Mouse (Mus musculus) spleen, postnatal 36 days (tissue): Measurements from ENCODE around the gene Tef.
A peak's percentile ranks its signal among the peaks of the same experiment; 100 is the strongest.

Source experiments
- DNase-seq, 2 experiments: peaks; one replicate each; pipeline ENCODE4 v3.0.0; 2022; ENCODE audit warnings: low spot score in 2 of 2, mixed read lengths in 1 of 2

The Tef gene

DNA sequence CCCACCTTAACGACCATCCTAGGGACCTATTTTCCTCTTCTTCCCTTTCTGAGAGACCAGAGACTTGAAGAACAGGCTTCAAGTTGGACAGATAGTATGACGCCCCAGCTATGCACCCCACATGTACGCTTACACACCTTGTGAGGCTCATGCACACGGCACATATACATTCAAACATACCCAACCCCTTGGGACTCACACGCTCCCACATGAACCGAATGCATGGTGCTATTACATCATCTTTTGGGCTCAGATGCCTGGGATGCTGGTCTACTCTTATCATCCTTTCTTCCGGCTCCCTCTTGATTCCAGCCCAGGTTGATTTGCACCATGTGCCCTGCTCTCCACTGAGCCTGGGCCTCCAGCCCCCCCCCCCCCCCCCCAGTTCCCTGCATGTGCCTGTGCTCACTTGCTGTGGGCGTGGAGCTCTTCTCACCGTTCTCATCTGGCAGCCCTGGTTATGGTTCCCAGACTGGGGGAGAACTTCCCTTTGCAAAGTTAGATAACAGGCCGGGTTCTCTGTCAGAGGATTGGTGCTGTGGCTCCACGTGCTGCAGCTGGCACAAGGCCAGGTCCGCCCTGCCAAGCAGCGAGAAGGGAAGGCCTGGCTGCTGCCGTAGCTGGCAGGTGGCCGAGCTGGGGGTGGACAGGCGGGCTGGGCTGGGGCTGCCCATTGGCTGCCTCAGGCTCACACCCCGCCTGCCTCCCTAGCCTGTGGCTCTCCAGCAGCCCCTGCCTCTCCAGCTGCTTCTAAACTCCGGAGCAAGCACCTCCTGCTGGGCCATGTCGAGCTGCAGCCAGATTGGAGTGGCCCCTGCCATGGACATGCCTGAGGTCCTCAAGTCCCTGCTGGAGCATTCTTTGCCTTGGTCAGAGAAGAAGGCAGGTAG lies at the start of gene Tef:
Gene Tef (plus strand): TSS at position 421 of the 890 bp plus-strand sequence.
- peak; percentile 90 to 93 for DNase-seq

DNA sequence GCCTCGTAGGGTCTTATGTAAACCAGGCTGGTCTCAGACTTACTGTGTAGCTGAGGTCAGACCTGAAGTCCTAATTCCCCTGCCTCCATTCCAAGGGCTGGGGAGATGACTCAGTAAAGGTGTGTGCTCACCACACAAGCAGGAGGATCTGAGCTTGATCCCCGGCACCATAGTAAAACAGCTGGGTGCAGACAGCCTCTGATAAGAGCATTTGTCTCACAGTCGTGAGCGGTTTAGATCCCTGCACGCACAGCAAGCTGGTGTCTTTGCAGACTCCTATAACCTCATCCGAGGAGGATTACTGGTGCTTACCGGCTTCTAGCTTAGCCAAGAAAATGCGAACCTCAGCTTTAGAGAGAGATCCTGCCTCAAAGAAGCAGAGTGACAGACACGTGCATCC lies 48.6 kb upstream of the Tef start:
- DNase-seq: no peak

DNA sequence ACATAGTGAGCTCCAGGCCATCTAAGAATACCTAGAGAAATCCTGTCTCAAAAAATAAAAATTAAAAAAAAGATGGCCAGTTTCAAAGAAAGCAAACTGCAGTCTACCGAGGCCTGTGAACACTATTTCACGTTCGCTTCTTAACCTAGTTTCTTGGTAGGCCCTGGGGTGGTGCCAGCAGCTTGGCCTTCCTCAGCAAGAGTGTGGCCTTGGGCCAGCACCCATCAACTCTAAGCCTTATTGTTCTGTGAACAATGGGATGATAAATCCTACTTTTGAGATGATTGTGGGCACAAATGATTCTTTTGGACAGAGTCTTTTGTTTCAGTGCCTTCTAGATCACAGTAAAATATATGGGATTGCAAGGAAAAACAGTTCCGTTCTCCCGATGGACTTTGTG lies 43.5 kb upstream of the Tef start:
- no peak for DNase-seq

DNA sequence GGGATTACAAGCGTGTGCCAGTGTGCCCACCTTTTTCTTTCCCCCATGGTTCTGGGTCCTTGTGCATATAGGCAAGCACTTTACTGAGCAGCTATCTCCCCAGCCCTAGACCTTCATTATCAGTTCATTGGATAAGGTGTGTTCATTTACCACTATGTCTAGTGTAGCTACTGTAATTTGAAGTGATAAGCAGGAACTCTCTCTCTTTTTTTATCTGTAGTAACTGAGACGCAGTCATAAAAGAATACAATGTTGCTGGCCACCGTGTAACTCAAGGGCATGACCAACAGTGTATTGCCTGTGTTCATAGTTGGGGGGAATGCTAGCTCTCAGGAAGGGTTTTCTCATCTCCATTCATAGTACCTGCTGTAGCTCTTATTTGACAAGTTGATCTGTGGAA lies 42.7 kb upstream of the Tef start:
- no peak for DNase-seq

DNA sequence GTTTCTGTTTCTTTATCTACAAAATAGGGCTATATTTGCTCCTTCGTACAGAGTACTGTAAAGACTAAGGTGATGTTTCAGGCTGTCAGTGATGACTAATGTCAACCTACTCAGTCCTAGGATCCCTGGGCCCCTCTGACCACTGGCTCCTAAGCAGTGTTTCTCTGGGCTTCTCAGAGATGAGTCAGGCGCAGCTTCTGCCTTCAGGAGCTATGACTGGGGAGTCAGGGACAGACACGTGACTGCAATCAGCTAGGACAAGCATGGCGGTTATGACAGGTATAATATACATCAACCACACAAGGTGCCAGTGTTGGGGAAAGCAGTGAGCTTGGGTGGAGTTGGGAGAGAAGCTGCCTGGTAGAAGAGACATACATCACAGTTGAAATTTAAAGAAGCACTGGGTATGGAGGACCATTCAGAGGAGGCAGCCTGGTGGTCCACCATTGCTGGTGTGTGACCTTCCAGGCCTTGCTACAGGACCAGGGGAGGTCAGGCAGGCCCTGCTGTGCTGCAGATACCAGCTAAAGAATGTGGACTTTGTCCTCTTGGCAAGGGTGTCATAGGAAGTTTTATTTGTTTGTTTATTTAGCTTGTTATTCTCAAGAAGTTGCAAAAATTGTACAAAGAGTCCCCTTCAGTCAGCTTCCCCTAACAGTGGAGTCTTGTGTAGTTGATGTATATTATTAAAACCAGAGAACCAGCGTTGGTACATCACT lies 41.7 kb upstream of the Tef start:
- DNase-seq: no peak

DNA sequence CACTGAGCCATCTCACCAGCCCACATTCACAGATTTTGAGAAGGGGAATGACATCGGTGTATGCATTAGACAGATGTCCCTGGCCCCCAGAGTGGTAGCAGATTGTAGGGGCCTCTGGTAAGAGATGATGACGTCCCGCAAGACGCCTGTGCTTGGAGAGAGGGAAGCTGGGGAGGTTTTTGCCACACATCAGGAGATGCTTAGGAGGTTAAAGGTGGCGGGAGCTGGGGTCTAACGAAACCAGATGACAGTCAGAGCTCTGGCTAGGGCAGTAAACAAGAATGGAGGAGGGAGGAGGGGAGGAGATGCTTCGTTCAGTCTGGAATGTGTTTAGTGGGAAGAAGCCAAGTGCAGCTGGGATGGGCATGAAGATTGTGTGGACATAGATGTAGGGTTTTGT lies 40.8 kb upstream of the Tef start:
- no peak for DNase-seq

DNA sequence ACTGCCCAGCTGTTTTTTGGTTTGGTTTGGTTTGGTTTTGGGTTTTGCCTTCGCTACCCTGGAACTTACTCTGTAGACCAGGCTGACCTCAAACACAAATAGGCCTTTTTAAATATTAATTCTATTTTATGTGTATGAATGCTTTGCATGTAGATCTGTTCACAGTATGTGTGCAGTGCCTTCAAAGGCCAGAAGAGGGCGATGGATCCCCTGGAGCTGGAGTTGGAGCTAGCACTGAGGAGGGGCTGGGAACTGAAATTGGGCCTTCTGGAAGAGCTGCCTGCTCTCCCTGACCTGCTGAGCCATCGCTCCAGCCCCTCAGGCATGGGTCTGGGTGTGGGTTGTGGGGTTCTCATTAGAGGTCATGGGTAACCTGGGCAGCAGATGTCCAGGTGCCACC lies 40.3 kb upstream of the Tef start:
- no peak for DNase-seq

DNA sequence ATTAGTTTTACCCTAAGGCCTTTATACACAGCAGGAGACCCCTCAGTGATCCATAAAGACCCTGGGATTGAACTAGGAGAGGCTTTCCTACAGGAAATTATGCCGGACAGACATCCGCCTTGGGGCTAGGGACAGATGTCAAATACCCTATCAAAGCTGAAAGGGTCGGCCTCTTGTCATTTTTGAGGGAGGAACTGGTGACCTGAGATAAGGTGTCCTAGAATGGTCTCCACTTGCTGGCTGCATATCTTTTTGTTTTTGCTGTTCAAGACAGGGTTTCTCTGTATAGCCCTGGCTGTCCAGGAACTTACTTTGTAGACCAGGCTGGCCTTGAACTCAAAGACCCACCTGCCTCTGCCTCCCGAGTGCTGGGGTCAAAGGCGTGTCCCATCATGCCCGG lies 37.6 kb upstream of the Tef start:
- peak in 1 of 2 experiments; percentile 16 for DNase-seq

DNA sequence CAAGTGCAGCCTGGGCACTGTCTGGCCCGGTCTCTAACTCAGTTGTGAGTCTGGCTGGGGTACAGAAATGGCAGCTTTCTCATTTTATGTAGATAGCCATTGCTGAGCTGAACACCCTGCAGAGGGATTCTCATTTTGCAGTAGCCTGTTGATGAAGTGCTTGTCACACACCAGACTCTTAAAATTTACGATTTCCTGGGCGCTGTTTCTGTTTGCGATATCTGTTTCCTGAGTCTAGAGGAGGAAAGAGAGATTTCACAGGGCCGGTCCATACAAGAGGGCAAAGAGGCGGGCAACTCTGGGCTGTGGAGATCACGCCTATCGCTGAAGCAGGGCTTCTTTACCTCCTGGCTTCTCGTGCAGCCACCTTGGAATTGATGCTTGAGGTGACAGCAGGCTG lies 36.6 kb upstream of the Tef start:
- DNase-seq: no peak

DNA sequence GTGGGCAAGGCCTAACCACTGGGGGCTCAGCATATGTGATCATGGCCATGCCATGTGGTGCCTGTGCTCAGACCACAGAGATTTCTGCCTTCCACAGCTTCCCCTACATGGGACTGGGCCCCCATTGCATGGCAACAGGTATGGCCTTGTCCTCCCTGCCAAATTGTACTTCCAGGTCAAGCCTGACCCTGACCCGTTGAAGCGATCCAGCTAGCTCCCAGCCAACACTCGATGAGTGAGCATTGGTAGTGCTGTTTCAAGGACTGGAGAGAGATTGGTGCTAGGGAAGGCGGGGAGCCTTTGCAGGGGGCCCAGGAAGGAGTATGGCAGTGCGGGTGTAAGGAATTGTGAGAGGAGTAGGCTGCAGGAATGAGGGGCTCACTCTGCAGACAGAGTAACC lies 35.8 kb upstream of the Tef start:
- no peak for DNase-seq

DNA sequence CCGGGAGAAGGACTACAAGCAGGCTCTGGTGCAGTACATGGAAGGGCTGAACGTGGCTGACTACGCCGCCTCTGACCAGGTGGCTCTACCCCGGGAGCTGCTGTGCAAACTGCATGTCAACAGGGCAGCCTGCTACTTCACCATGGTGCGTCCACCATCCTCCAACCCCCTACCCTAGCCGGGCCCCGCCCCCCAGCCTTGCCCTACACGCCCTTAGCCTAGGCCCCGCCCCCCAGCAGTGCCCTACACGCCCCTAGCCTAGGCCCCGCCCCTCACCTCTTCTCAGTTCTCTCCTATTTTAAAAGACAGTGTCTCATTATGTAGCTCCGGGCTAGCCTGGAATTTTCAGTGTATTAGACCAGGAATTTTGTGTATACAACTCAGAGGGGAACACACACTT lies 33.2 kb upstream of the Tef start:
- DNase-seq: no peak

DNA sequence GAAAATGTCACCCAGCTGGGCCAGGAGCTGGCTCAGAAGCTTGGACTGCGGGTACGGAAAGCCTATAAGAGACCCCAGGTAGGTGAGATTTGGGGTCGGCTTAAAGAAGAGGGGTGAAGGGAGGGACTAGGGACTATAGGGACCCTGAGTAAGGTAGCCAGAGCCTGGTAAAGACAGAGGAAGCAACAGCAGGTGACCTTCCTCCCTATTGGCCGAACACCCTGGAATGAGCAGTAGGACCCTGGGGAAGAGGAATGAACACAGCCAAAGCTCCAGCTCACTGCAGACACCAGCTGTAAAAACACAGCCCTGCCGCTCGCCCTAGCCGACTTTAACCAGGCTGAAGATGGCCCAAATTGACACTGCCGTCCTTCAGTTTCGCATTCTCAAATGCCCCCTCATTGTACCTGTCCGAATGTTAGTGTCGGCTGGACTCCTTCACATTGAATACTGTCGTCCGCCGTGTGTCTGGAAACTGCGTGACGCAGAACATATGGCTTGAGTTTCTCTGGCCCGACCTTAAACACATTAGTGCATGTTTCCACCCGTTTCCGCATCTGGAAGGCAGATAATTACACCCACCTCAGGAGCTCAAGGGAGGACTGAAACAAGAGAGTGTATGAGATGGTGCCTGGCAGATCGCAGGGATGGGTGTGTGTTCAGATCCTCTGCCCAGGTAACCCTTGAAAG lies 29.6 kb upstream of the Tef start:
- no peak for DNase-seq

DNA sequence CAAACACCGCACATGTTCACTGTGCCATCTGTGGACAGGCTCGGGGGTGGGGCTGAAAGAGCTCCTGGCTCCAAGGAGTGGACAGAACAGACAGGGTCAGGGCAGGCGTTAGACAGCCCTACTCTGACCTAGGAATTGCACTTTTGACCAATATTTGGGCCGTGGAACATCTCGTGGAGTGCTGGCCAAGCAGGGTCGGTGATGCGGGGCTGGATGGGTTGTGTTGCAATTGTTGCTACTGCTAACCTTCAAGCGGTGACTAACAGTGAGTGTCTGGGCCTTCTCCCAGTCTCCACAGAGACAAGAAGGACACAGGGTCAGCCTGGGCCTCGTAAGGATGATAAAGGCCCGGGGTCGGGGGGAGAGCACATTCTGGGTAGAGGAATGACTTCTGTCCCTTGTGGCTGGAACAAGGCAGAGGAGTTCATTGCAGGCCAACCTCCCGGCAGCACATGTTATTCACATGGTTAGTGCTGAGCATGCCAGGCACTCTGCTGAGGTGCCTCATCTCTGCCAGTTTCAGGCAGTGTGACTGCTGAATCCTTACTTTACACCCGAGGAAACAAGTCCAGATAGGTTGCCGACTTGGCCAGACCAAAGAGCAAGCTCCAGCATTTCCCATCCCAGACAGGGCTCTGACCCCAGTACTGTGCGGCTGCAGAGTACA lies 27.6 kb upstream of the Tef start:
- no peak for DNase-seq

DNA sequence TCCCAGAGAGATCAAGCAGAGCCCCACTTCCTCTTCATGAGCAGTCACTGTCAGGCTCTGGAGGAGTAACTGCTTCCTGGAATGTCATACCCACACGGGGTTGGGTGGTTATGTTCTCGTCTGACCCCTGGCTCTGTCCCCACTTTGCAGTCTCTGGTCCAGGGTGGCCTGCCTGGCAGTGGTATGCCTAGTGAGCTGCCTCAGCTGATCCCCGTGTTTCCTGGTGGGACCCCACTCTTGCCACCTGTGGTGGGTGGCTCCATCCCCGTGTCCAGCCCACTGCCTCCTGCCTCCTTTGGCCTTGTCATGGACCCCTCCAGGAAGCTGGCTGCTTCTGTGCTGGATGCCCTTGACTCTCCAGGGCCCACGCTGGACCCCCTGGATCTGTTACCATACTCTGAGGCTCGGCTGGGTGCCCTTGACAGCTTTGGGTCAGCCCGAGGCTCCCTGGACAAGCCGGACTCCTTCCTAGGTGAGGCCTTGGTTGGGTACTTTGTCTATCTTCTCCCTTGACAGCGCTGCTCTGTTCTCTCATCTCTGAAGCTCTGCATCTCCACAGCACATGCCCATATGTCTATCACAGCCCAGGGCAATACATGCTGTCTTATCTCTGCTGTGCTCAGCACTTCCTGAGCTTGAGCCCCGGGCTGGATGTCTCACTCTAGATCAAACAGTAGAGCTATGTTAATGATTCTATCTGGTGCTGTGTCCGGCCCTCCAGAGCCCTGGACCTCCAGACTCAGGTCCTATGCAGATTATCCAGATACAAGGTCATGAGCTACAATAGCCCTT lies 25.4 kb upstream of the Tef start:
- no peak for DNase-seq

DNA sequence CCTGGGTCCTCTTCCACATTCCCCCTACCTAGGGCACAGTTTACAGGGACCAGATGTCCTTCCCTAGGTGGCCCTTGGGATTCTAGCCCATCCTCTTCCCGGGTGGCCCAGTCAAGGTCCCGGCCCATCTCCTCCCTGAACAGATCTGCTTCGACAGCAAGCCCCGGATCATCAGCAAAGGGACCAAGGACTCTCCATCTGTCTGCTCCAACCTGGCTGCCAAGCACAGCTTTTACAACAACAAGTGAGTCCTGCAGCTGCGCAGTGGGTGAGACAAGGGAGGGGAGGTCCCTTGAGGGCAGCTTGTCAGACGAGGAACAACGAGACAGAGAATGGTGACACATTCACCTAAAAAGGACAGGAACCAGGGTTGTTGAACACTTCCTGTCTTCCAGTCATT lies 20.4 kb upstream of the Tef start:
- peak; percentile 75 to 78 for DNase-seq

DNA sequence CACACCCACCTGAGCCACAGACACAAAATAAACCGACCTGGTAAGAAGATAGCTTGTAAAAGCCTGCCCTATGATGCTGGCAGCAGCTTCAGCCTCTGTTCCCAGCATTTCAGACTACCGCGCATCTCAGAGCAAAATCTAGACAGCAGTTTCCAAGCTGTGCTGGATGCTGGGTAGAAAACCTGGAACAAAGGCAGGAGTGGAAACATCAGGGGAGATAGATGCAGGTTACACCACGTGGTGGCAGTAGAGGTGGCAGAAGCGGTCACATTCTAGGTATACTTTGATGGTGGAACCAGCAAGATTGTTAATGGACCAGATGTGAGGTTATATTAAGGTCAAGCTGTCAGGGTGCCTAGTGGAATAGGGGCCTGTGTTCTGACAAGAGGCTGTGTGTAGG lies 17.5 kb upstream of the Tef start:
- DNase-seq: no peak

DNA sequence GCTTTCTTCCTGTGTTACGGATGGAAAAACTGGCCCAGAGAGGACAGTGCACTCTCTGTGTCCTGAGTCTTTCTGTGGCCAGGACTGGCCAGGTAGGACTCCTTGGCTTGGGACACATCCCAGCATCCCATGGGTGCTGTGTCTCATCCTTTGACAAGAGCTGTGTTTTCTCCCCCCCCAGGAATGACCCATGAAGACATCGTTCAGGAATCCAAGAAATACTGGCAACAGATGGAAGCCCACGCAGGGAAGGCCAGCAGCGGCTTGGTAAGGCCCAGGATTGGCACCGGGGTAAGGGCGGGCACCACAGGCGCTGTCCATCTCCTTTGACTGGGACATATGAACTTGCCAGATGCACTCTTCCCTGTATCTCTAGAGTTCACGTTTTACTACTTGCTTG lies 16.5 kb upstream of the Tef start:
- DNase-seq: no peak

DNA sequence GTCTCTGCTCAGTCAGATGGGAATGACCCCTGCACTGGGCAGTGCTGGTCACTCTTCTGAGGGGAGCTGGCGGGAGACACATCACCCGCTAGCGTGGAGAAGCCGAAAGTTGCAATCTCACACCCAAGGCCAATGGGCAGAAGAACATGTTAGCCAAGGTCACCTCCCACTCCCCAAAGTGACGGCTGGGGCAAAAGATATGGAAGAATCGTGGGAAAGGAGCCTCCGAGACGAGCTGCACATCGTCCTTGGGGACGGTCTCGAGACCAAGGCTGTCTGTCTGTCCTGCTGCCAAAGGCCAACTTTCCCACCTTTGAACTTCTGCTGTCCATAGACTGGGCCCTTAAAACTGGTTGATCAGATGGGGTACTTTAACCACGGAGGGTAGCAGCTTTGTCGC lies 14.7 kb upstream of the Tef start:
- DNase-seq: no peak

DNA sequence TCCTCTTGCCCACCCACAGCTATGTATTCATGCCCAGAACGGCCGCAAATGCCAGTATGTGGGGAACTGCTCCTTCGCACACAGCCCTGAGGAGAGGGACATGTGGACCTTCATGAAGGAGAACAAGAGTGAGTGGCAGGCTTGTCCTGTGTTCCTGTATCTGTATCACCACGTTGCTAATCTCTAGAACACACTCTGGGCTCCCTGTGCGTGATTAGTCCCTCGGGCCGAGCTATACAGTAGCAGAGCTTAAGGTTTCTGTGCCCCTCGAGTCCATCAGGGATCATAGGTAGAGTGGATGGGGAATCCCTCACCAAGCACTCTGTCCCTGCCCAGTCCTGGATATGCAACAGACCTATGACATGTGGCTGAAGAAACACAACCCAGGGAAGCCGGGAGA lies 9.8 kb upstream of the Tef start:
- DNase-seq: no peak

DNA sequence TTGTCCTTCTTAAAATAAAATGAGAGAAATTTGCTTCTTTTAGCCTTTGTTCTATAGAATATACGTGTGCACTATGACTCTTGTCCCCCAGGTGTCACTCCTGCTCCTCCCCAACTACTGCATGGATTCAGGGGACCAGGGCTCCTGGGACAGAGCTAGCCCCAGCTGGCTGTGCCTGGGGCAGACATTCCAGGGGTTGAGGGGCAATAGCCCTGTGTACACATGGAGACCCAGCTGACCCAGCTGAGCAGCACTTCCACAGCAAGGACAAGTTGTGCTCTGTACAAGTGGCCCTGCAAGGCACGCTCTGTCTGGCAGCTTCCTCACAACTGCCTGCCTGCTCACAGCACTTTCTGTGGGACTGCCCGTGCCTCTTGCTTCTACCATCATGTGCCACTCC lies 6.0 kb upstream of the Tef start:
- no peak for DNase-seq

DNA sequence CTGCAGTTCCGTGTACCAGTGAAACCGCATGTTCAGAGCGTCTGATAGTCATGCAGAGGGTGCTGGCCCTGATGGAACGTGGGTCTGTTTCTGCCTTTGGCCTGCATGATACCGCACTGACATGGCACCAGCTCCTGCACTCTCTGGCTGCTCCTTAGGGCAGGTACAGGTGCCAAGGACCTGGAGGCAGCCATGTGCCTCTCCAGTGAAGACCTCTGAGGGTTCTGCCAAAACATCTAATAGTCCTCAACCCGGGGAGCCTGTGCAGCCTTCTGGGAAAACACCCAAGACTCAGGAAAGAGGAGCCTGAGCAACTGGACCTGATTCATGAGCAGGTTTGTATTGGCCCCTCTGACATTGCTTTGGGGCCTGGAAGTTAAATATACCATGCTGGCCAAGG lies 4.4 kb upstream of the Tef start:
- no peak for DNase-seq
